Comparison of ENCODE assay signal across 13 mouse cellular contexts in genomic region chr7:67741706-67742105, GRCm38 (mm10). TPM values are rescaled to one million over a fixed set of nuclear protein-coding genes. Genes with fewer than 3 reads are reported as not detected.
DNase-seq lines count a peak whose midpoint lies in the region; ATAC-seq lines count a peak whose summit lies in the region.
"Had no signal": no experiment of that assay in that cellular context is flagged by ENCODE, and none has a peak within 500 bp of the region (broad histone marks: within the 10 kb centered on the region; RNA-seq: fewer than 3 reads in every experiment).

No protein-coding gene starts in this region.

- 60% methylated on average over 7 of the region's 7 CpGs for WGBS in forebrain, embryonic 13.5 days
- WGBS in forebrain, embryonic 11.5 days, result 85% methylated on average over 7 of the region's 7 CpGs
- 41% methylated on average over 7 of the region's 7 CpGs for WGBS in heart, embryonic 12.5 days

- peak; percentile 73 for ATAC-seq in forebrain, embryonic 13.5 days
- ATAC-seq in forebrain, embryonic 11.5 days (replicated peaks; ENCODE audit: low FRiP score), result no peak
- peak; percentile 45; the same call in 1 of the 2 replicates for ATAC-seq in heart, embryonic 12.5 days (ENCODE audit: insufficient number of reproducible peaks, low FRiP score)

- peaks cover 13% of the 10 kb centered on the region for H3K4me1 ChIP-seq in forebrain, embryonic 13.5 days
- H3K4me1 ChIP-seq in forebrain, embryonic 11.5 days (replicated peaks; ENCODE audit: control insufficient read depth, insufficient read depth, low read length), result no peaks in the 10 kb centered on the region
- peaks cover 22% of the 10 kb centered on the region for H3K4me1 ChIP-seq in brown adipose tissue, adult 24 weeks (ENCODE audit: control insufficient read depth, insufficient read depth, insufficient read length, low read length)
- peaks cover 26% of the 10 kb centered on the region for H3K4me1 ChIP-seq in heart, embryonic 12.5 days (replicated peaks)

- no peak overlapping the region for H3K27ac ChIP-seq in forebrain, embryonic 13.5 days
- H3K27ac ChIP-seq in forebrain, embryonic 11.5 days (ENCODE audit: low read depth, low read length), result no peak overlapping the region
- peak overlapping the region; percentile 71 for H3K27ac ChIP-seq in brown adipose tissue, adult 24 weeks (replicated peaks; ENCODE audit: low read depth, low read length)
- H3K27ac ChIP-seq in heart, embryonic 12.5 days (ENCODE audit: poor library complexity, severe bottlenecking), result peak overlapping the region; percentile 79

- no peak overlapping the region for H3K4me2 ChIP-seq in forebrain, embryonic 13.5 days
- H3K4me2 ChIP-seq in forebrain, embryonic 11.5 days (ENCODE audit: low read depth, low read length, severe bottlenecking), result no peak overlapping the region
- H3K4me2 ChIP-seq in heart, embryonic 12.5 days, result peak overlapping the region; percentile 5; the same call in 1 of the 2 replicates

- no peaks in the 10 kb centered on the region for H3K36me3 ChIP-seq in forebrain, embryonic 13.5 days (ENCODE audit: poor library complexity, severe bottlenecking)
- no peaks in the 10 kb centered on the region for H3K36me3 ChIP-seq in forebrain, embryonic 11.5 days (ENCODE audit: control insufficient read depth, insufficient read depth, low read length)
- peaks cover 12% of the 10 kb centered on the region for H3K36me3 ChIP-seq in heart, embryonic 12.5 days

- no peak overlapping the region for H3K4me3 ChIP-seq in forebrain, embryonic 13.5 days
- H3K4me3 ChIP-seq in forebrain, embryonic 11.5 days (ENCODE audit: low read depth, low read length), result no peak overlapping the region
- H3K4me3 ChIP-seq in brown adipose tissue, adult 24 weeks (ENCODE audit: insufficient read depth, low read depth, low read length), result no peak overlapping the region
- no peak overlapping the region for H3K4me3 ChIP-seq in heart, embryonic 12.5 days

- no peaks in the 10 kb centered on the region for H3K9me3 ChIP-seq in forebrain, embryonic 13.5 days (replicated peaks)
- H3K9me3 ChIP-seq in forebrain, embryonic 11.5 days (ENCODE audit: control insufficient read depth, low read length), result no peaks in the 10 kb centered on the region
- peaks cover 10% of the 10 kb centered on the region; the same call in 1 of the 2 replicates for H3K9me3 ChIP-seq in heart, embryonic 12.5 days (replicated peaks)

- H3K9ac ChIP-seq in forebrain, embryonic 13.5 days, result no peak overlapping the region
- H3K9ac ChIP-seq in forebrain, embryonic 11.5 days (ENCODE audit: low read length), result no peak overlapping the region
- no peak overlapping the region for H3K9ac ChIP-seq in heart, embryonic 12.5 days

- no peak for DNase-seq in forebrain, embryonic 11.5 days (ENCODE audit: low spot score)
- peak; percentile 83 for DNase-seq in lung, postnatal 25 days (ENCODE audit: low spot score)
- no peak for DNase-seq in adrenal gland, postnatal 10 days
- DNase-seq in layer of hippocampus, postnatal 36 days, result no peak
- no peak for DNase-seq in natural killer cell, adult 2 months (ENCODE audit: low spot score in 2 of 2)
- DNase-seq: B cell, adult 2 months; cerebellum, adult 18-20 months; kidney, adult 9 months; liver had no signal

- H3K27me3 ChIP-seq in forebrain, embryonic 13.5 days, result no peaks in the 10 kb centered on the region
- H3K27me3 ChIP-seq in forebrain, embryonic 11.5 days (ENCODE audit: control insufficient read depth, insufficient read depth, low read length), result no peaks in the 10 kb centered on the region
- no peaks in the 10 kb centered on the region for H3K27me3 ChIP-seq in heart, embryonic 12.5 days (replicated peaks)

RNA-seq across cellular contexts. Expression of gene Synm, which starts 17.8 kb away (rescaled TPM):
- polyA plus RNA-seq in forebrain, embryonic 13.5 days (2015; fragmentation: Nextera tagmentation; extraction: Ambion mirVana), result 1.8 and 1.9 TPM in 2 replicates
- 1.1 and 1.3 TPM in 2 replicates for polyA plus RNA-seq in forebrain, embryonic 11.5 days (2014; fragmentation: Nextera tagmentation; extraction: Ambion mirVana)
- 5.0 and 8.7 TPM in 2 replicates for polyA plus RNA-seq in brown adipose tissue, adult 24 weeks (2012; ENCODE audit: insufficient read depth, insufficient read length, missing spikeins)
- 6.6 and 6.7 TPM in 2 replicates for polyA plus RNA-seq in heart, embryonic 12.5 days (2016; fragmentation: Nextera tagmentation; extraction: Ambion mirVana)
- total RNA-seq in adrenal gland, postnatal 10 days (2021), result 10 to 100 TPM in 1 of 2 experiments, 1 to 10 TPM in 1; 5.9 to 10.9 TPM
- 10 to 100 TPM; 19.8 to 20.9 TPM for total RNA-seq in layer of hippocampus, postnatal 36 days (2021)
- total RNA-seq: monocyte, adult 5-6 weeks had no signal

Comparison
In these comparisons a context has a peak if more than half of its experiments do, and no peak if none do; other contexts are left out.
1. H3K27ac ChIP-seq: peak in brown adipose tissue, adult 24 weeks (single experiment) and heart, embryonic 12.5 days (single experiment); none in forebrain, embryonic 13.5 days (single experiment) and forebrain, embryonic 11.5 days (single experiment).